Mouse (Mus musculus): ENCODE measurements at regions not wholly inside any gene's neighbourhood (a gene's known extent, or its start where the extent isn't known, plus 50 kb on each side); places are given as distances from the start of the nearest gene placed in this dataset.
"Not testable (repeated sequence)": the region's sequence is repeated elsewhere in the genome, so short reads cannot be mapped to it uniquely, and the experiment has no call there.

- H3K9me3 ChIP-seq (replicated peaks); H3K4me1 ChIP-seq (replicated peaks); ATAC-seq (ENCODE audit: insufficient read depth); H3K4me2 ChIP-seq; H3K27me3 ChIP-seq; H3K9ac ChIP-seq; H3K27ac ChIP-seq (replicated peaks); H3K4me3 ChIP-seq (replicated peaks); H3K36me3 ChIP-seq (replicated peaks): not testable (repeated sequence)
- WGBS (ENCODE audit: insufficient replicate concordance): 35% methylated on average over 1 of the region's 1 CpGs
Observed at GRCm38 (mm10) chr14:36314673-36315072, 220.0 kb downstream of the 4930474N05Rik start.

DNA sequence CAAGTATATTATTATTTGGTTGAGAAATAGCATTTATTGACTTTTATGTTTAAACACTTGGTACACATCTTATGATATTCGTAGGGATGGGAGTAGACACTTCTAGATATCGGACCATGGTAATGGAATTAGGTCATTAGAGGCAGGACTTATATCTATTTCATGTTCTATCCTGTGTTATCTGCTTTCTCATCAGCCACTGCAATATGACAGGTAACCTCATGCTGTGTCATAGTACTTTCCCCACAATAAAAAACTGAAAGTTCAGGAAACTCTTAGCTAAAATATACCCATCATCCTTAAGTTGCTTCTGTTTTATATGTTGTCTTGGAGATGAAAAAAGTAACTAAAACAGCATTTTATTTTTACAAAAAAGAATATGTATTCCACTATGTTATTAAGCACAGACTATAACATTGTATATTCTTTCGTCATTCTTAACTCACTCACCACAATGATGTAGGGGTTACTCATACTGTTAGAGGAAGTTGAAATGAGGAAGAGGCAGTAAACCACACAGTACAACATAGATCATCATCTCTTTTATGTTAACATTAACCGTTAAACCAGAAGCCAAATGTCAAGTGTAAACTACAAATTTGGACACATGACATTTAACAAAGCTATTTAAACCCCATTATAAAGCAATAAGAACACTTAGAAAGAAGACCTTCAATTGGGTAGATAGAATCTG, 221.8 kb downstream of the 4930474N05Rik start:
- peak; percentile 42; the same call in 1 of the 2 replicates for ATAC-seq (ENCODE audit: insufficient read depth)
- 41% methylated on average over 4 of the region's 4 CpGs for WGBS (ENCODE audit: insufficient replicate concordance)
- Histone ChIP-seq H3K27ac (replicated peaks) (no peak overlapping the region), H3K36me3 (replicated peaks) (no peaks in the 10 kb centered on the region), H3K4me1 (replicated peaks) (no peaks in the 10 kb centered on the region), H3K4me3 (replicated peaks) (no peak overlapping the region), H3K9me3 (replicated peaks) (no peaks in the 10 kb centered on the region), H3K27me3 (no peaks in the 10 kb centered on the region), H3K4me2 (no peak overlapping the region), H3K9ac (no peak overlapping the region)

- no peak for ATAC-seq (ENCODE audit: insufficient read depth)
- no peaks in the 10 kb centered on the region for H3K27me3 ChIP-seq
- no peak overlapping the region for H3K4me2 ChIP-seq
- H3K9ac ChIP-seq: no peak overlapping the region
- H3K4me1 ChIP-seq (replicated peaks): no peaks in the 10 kb centered on the region
- no peaks in the 10 kb centered on the region for H3K36me3 ChIP-seq (replicated peaks)
- H3K27ac ChIP-seq (replicated peaks): no peak overlapping the region
- WGBS (ENCODE audit: insufficient replicate concordance): 52% methylated on average over 3 of the region's 3 CpGs
- no peaks in the 10 kb centered on the region for H3K9me3 ChIP-seq (replicated peaks)
- H3K4me3 ChIP-seq (replicated peaks): no peak overlapping the region
Observed at GRCm38 (mm10) chr14:36328258-36328891, 233.7 kb downstream of the 4930474N05Rik start.

DNA sequence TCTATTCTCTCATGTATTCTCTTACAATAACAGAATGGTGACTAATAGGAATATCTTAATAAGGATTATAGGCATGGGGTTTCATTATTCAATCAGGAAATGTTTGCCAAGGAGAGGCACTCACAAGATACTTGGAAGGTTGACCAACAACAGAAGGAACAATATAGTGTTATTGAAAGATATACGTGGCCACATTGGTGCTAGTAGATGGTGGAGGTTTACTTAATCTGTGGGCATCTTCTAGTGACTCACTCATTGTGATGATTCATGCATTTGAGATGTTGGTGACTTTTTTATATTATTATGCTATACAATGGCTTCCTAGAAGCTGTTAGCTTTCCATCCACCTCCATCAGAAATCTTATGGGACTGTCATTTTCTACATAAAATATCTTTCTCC, 246.1 kb downstream of the 4930474N05Rik start:
- no peak overlapping the region for H3K9ac ChIP-seq
- H3K9me3 ChIP-seq (replicated peaks): no peaks in the 10 kb centered on the region
- H3K36me3 ChIP-seq (replicated peaks): no peaks in the 10 kb centered on the region
- no peaks in the 10 kb centered on the region for H3K27me3 ChIP-seq
- H3K4me1 ChIP-seq (replicated peaks): no peaks in the 10 kb centered on the region
- 64% methylated on average over 1 of the region's 1 CpGs for WGBS (ENCODE audit: insufficient replicate concordance)
- H3K27ac ChIP-seq (replicated peaks): no peak overlapping the region
- H3K4me3 ChIP-seq (replicated peaks): no peak overlapping the region
- ATAC-seq (ENCODE audit: insufficient read depth): no peak
- no peak overlapping the region for H3K4me2 ChIP-seq

Measured in liver, embryonic 15.5 days (tissue).